Mouse (Mus musculus): Measurements from ENCODE around the gene Ooep.

DNA sequence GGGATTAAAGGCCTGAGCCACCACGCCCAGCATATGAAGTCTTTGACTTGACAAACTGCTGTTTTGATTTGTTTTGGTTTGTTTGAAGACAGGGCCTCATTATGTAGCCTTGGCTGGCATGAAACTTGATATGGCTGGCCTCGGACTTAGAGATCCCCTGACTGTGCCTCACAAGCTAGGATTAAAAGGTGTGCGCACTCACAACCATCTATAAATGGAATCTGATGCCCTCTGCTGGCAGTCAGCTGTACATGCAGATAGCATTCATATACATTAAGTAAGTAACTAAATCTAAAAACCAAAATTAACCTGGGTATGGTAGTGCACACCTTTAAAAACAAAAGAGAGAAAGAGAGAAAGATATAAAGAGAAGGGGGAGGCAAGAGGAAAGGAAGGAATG, 7.4 kb upstream of the Ooep start:
- TF ChIP-seq CTCF (IDR thresholded peaks at IDR 0.05; ENCODE audit: control insufficient read depth, insufficient read depth, insufficient replicate concordance, low read depth, low read length) (no peak), POLR2A (IDR thresholded peaks at IDR 0.05; ENCODE audit: control insufficient read depth, low read depth, low read length) (no peak)
